8 mouse cellular contexts compared by ENCODE assay signal in genomic region chr16:85801252-85801651, GRCm38 (mm10). TPM values are rescaled to one million over a fixed set of nuclear protein-coding genes. Genes with fewer than 3 reads are reported as not detected.
DNase-seq lines count a peak whose midpoint lies in the region; ATAC-seq lines count a peak whose summit lies in the region.

No protein-coding gene starts in this region.

- H3K27me3 ChIP-seq in hindbrain, embryonic 12.5 days: no peaks in the 10 kb centered on the region

- peak overlapping the region; percentile 99 for H3K4me2 ChIP-seq in hindbrain, embryonic 12.5 days (replicated peaks)

- peak; percentile 76 for ATAC-seq in hindbrain, embryonic 12.5 days (ENCODE audit: low FRiP score)
- ATAC-seq in activated CD4-positive, CD25-positive, alpha-beta regulatory T cell, adult 4 months: no peak

- H3K36me3 ChIP-seq in hindbrain, embryonic 12.5 days: peaks cover 9% of the 10 kb centered on the region; the same call in 1 of the 2 replicates

- H3K4me3 ChIP-seq in hindbrain, embryonic 12.5 days: peak overlapping the region; percentile 62

- H3K4me1 ChIP-seq in hindbrain, embryonic 12.5 days: peaks cover 14% of the 10 kb centered on the region

- peak; percentile 72 for DNase-seq in ZHBTc4 (ENCODE audit: low read depth, low spot score)
- peak; percentile 61 to 67 for DNase-seq in cerebellum, postnatal 36 days
- peak; percentile 87 for DNase-seq in gastrocnemius, adult 18-20 months (ENCODE audit: low spot score)
- peak; percentile 74 to 76 for DNase-seq in layer of hippocampus, postnatal 14 days (ENCODE audit: low spot score in 2 of 2)
- peak; percentile 90 for DNase-seq in lung, postnatal 10 days
- DNase-seq in retina, postnatal 1 day: peak; percentile 94

- H3K9ac ChIP-seq in hindbrain, embryonic 12.5 days: peak overlapping the region; percentile 70

- no peaks in the 10 kb centered on the region for H3K9me3 ChIP-seq in hindbrain, embryonic 12.5 days (replicated peaks)

- WGBS in hindbrain, embryonic 12.5 days: under 1% methylated on average over 23 of the region's 23 CpGs

- H3K27ac ChIP-seq in hindbrain, embryonic 12.5 days: peak overlapping the region; percentile 57

RNA-seq across cellular contexts. Expression of gene Adamts1, which starts 1.7 kb away (rescaled TPM):
- total RNA-seq in gastrocnemius, adult 18-20 months (2021): 10 to 100 TPM in 1 of 2 experiments, 1 to 10 TPM in 1; 8.0 to 39.9 TPM
- polyA plus RNA-seq in hindbrain, embryonic 12.5 days (2016; fragmentation: Nextera tagmentation; extraction: Ambion mirVana): 22.8 and 26.7 TPM in 2 replicates
- 10 to 100 TPM; 16.3 to 21.4 TPM for total RNA-seq in layer of hippocampus, postnatal 14 days (2021)
- polyA plus RNA-seq in activated CD4-positive, CD25-positive, alpha-beta regulatory T cell, adult 4 months (2017; shearing (Covaris generic)): not detected
